Mouse (Mus musculus) heart, postnatal 10 days (tissue): ENCODE measurements at regions not wholly inside any gene's neighbourhood (a gene's known extent, or its start where the extent isn't known, plus 50 kb on each side); places are given as distances from the start of the nearest gene placed in this dataset.

Experiments
- DNase-seq, 2 experiments: peaks; one replicate each; pipeline ENCODE4 v3.0.0; 2021
- intact Hi-C: fragments of 180-260 bp; cut with DNase I; formaldehyde crosslinking; loops from one replicate; pipeline ENCODE4 v1.15.1; 2025

GRCm38 (mm10) chr17:81941317-81941716 is 203.1 kb upstream of the Slc8a1 start:
- no peak for DNase-seq

GRCm38 (mm10) chr17:81930736-81931135 is 192.6 kb upstream of the Slc8a1 start:
- no peak for DNase-seq
- intact Hi-C loops, result no loop called here

More at GRCm38 (mm10) chr17:81941317-81941716, 203.1 kb upstream of the Slc8a1 start:
- intact Hi-C loops, result no loop called here

GRCm38 (mm10) chr17:81906481-81907012 is 168.4 kb upstream of the Slc8a1 start:
- no peak for DNase-seq
- intact Hi-C loops, result no loop called here

DNA sequence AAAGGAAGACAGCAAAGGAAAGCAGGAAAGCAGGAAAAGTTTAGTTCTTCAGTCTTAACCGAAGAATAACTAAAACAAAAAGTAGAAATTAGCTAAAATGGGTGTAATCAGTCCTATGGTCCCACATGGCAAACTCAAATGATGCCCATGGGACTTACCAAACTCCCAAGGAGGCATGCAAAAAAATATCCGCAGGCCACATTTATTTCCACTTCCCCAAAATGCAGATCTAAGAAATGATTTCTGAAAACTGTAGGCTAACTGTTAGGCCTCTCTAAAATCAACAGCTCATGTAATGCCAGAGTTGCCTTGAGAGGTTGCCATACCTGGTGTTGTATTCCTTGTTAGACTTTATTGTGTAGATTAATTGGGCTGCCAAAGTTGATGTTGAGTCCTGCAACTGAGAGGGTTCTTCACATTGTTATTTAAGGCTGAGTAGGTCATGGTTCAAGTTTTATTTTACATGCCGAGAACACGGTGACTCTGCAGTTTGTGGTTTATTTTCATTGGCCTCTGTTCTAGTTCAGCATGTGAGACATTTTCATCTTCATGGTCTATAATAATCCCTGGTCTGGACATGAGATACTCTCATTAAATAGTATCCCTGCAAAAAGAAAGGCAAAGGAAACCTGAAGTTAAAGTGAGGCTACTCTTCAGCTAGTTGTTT is 164.0 kb upstream of the Slc8a1 start:
- intact Hi-C loops, result no loop called here
- no peak for DNase-seq

DNA sequence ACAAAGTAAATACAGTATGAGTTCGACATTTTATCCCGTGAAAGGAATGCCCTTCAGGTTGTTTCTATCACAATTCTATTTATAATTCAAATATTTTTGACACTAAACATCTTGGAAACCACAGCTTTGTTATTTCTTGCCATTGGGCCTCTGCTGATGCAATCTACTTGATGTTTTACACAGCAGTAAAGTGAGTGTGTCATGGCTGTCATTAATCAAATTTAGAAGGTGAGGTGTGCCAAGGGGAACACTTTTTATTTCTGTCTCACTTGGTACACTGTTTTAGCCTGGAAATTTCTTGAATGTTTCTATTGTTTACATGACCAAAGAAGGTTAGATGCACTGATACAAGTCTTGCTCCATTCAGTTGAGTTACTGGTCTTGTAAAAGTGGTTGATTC is 160.8 kb upstream of the Slc8a1 start:
- intact Hi-C loops, result no loop called here
- no peak for DNase-seq

DNA sequence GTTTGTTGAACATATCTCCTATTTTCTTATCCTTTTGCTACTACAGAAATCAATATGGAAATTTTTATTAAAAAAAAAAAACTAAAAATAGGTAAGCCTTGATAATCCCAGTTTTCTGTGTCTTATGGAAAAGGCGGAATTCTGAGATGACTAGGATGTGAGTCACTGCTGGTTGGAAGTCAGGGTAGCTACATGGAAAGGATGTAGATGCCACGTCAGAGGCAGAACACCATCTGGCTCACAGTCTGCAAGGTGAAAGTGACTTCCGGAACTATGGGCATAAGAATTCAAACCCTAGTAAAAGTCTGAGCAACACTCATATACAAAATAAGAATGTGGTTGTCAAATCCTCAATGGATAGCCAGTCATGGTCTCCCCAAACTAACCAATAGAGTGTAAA is 140.0 kb upstream of the Slc8a1 start:
- no peak for DNase-seq
- intact Hi-C loops, result no loop called here

DNA sequence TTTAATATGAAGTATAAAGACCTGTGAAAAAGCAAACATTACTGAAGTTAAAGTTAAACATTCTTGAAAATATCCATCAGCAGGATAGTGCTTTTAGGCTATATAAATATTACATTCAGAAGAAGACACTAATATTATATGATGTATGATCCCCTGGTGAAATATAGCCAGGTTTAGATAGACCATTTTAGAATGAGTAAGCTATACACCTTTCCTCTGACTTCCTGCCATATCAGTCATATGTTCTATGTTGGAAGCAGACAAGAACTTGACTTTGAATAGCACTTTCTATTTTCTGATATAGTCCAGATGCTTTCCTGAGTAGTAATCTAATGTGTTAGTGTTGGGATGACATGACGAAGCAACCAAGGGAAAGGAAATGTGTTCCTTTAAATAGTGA is 128.5 kb upstream of the Slc8a1 start:
- DNase-seq, result no peak
- intact Hi-C loops, result no loop called here

DNA sequence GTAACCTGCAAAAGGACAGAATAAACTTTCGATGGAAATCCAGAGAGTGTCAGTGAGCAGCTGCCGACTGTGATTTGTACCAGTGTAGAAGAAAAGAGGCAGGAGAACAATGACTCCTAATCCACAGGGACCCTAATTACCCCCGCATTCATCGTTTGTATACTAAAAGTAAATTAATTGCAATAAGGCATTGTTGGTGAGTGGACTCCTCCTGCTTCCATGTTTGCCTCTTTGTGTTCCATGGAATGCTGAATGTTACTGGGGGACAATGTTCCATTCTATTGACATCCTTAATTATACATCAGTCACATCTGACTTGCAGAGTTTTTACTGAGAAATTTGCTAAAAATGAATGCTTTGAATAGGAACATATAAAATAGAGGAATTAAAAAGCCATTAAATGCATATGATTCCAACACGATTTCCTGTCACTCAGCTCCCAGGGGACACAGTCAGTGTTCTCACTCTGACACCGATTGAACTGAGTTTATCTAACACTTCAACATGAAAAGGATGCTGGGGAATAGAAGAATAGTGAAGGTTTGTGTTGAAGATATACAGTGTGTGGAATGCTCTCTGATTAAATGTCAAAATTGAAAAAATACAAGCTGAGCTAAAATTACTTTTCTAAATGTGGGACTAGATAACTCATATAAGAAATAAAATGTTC is 111.3 kb upstream of the Slc8a1 start:
- intact Hi-C loops, result no loop called here
- DNase-seq, result no peak

- intact Hi-C loops, result no loop called here
- peak; percentile 22 to 26 for DNase-seq
These were observed 105.6 kb upstream of the Slc8a1 start for GRCm38 (mm10) chr17:81843793-81844192.

- intact Hi-C loops, result no loop called here
- no peak for DNase-seq
These were observed 59.7 kb upstream of the Slc8a1 start for GRCm38 (mm10) chr17:81797827-81798376.

DNA sequence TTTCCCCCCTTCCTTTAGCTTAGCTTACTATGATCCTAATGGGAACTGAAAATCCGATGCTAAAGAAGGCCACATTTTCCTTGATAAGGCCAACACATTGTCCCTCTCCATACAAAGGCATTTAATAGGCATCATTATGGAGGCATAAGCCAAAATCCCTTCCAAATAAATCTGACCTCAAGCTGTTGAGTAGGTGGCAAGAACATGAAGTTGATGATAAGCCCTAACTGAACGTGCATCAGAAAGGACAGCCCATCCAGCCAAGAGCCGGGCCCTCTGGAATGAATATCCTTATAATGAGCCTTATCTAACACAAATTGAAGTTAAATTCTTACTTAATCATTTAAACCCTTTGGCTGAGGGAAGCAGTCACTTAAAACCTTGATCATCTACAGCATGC is 50.6 kb upstream of the Slc8a1 start:
- DNase-seq, result no peak
- intact Hi-C loops, result loop anchor here (10.0 kb wide), 1 partner anchor 124 kb away; no protein-coding TSS in a partner anchor
